Mouse (Mus musculus) kidney, adult 18-20 months (tissue): ENCODE results near the gene Wdr4.
A peak's percentile ranks its signal among the peaks of the same experiment; 100 is the strongest.
"Not testable (repeated sequence)": the region's sequence is repeated elsewhere in the genome, so short reads cannot be mapped to it uniquely, and the experiment has no call there.

ENCODE experiments used
- DNase-seq: peaks from one replicate; pipeline ENCODE4 v3.0.0; 2021

Wdr4 gene

GRCm38 (mm10) chr17:31535358-31535757 is 15.6 kb upstream of the Wdr4 start:
- peak; percentile 48 for DNase-seq

- not testable (repeated sequence) for DNase-seq
Measured at GRCm38 (mm10) chr17:31532331-31532730, 12.6 kb upstream of the Wdr4 start.

- no peak for DNase-seq
Measured at GRCm38 (mm10) chr17:31531441-31532158, 11.8 kb upstream of the Wdr4 start.

- DNase-seq = peak; percentile 61
Measured at GRCm38 (mm10) chr17:31529314-31529713, 9.5 kb upstream of the Wdr4 start.

GRCm38 (mm10) chr17:31525816-31526215 is 6.0 kb upstream of the Wdr4 start:
- DNase-seq = no peak

GRCm38 (mm10) chr17:31525114-31525513 is 5.3 kb upstream of the Wdr4 start:
- DNase-seq = no peak

GRCm38 (mm10) chr17:31521948-31522347 is 2.2 kb upstream of the Wdr4 start:
- DNase-seq = no peak

- peak; percentile 62 for DNase-seq
Measured at GRCm38 (mm10) chr17:31520895-31521294, 1.1 kb upstream of the Wdr4 start.

- no peak for DNase-seq
Measured at GRCm38 (mm10) chr17:31519344-31519945, 335 bp downstream of the Wdr4 start.

- DNase-seq = no peak
Measured at GRCm38 (mm10) chr17:31514696-31515095, 5.1 kb downstream of the Wdr4 start.

- no peak for DNase-seq
Measured at GRCm38 (mm10) chr17:31512593-31512992, 7.2 kb downstream of the Wdr4 start.

GRCm38 (mm10) chr17:31511792-31512495 is 7.8 kb downstream of the Wdr4 start:
- peak; percentile 85 for DNase-seq

- no peak for DNase-seq
Measured at GRCm38 (mm10) chr17:31510944-31511343, 8.8 kb downstream of the Wdr4 start.

- peak; percentile 71 for DNase-seq
Measured at GRCm38 (mm10) chr17:31506282-31506681, 13.5 kb downstream of the Wdr4 start.

GRCm38 (mm10) chr17:31505013-31505412 is 14.8 kb downstream of the Wdr4 start:
- DNase-seq = peak; percentile 80

- no peak for DNase-seq
Measured at GRCm38 (mm10) chr17:31503936-31504335, 15.8 kb downstream of the Wdr4 start.

GRCm38 (mm10) chr17:31503337-31503736 is 16.4 kb downstream of the Wdr4 start:
- no peak for DNase-seq

GRCm38 (mm10) chr17:31502261-31502927 is 17.4 kb downstream of the Wdr4 start:
- peak; percentile 41 for DNase-seq

- no peak for DNase-seq
Measured at GRCm38 (mm10) chr17:31500908-31501307, 18.9 kb downstream of the Wdr4 start.

- DNase-seq = no peak
Measured at GRCm38 (mm10) chr17:31500416-31500815, 19.4 kb downstream of the Wdr4 start.

- DNase-seq = no peak
Measured at GRCm38 (mm10) chr17:31499725-31500124, 20.1 kb downstream of the Wdr4 start.

- no peak for DNase-seq
Measured at GRCm38 (mm10) chr17:31497726-31498125, 22.1 kb downstream of the Wdr4 start.

- no peak for DNase-seq
Measured at GRCm38 (mm10) chr17:31494989-31495388, 24.8 kb downstream of the Wdr4 start.
